Mouse (Mus musculus) kidney, postnatal 10 days (tissue): ENCODE measurements around the gene Adamts14.
A peak's percentile ranks its signal among the peaks of the same experiment; 100 is the strongest.

Experiments
- DNase-seq: peaks from one replicate; pipeline ENCODE4 v3.0.0; 2021; ENCODE audit warnings: mixed read lengths

Gene Adamts14

GRCm38 (mm10) chr10:61273081-61273843, at the start of gene Adamts14:
Gene Adamts14, minus strand, starts transcription at chr10:61273438.
- peak; percentile 70 for DNase-seq

DNA sequence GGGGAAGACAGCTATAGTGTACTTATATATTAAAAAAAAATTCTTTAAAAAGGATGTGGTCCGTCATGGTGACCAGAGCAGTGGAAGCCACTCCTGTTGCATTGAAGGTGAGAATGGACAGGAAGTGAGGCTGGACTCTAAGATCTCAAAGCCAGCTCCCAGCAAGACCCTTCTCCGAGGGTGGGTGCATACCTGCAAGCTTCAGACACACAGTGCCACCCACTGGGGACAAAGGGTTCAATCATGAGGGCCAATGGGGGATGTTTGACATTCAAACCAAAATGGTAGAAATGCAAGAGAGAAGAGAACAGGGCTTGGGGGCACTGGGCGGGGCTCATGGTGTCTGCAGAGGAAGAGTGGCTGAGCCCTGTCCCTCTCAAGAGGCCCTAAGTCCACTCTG, 45.3 kb upstream of the Adamts14 start:
- DNase-seq = no peak

- no peak for DNase-seq
These were observed 42.2 kb upstream of the Adamts14 start for GRCm38 (mm10) chr10:61315324-61315880.

GRCm38 (mm10) chr10:61313750-61314149, 40.5 kb upstream of the Adamts14 start:
- no peak for DNase-seq

DNA sequence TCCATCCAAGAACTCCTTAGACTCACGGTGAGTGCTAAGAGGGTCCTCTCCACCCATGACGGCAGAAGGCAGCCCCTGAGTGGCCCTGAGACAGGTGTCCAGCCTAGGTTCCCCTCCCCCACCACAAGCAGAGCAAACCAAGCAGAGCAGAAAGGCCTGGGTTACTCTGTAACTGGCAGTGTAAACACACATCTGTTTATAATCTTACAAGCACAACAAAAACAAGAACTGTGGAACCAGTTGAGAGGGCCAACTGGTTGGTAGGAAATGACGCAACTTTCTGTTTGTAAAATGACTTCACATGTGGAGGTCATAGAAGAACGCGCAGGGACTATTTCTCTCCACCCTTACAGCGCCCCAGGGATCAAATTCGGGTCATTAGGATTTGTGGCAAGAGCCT, 39.5 kb upstream of the Adamts14 start:
- peak; percentile 44 for DNase-seq

DNA sequence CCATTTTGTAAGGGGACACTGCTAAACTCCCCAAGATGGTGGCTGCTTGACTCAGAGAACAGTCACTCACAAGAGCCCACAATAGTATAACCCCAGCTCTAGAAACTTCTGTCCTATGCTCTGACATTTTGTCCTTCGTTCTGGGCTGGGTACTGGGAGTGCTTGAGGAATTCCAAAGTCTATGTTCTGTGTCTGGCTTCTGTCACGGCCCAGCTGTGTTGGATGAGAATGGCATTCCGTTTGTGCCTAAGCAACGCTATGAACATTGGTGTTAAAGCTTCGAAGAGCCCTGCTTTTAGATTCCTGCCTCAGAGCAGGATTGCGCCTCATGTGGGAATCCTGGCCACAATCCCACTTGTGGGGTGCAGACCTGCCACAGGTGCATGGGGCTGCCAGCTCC, 38.9 kb upstream of the Adamts14 start:
- no peak for DNase-seq

GRCm38 (mm10) chr10:61308706-61309320, 35.6 kb upstream of the Adamts14 start:
- peak; percentile 53 for DNase-seq

DNA sequence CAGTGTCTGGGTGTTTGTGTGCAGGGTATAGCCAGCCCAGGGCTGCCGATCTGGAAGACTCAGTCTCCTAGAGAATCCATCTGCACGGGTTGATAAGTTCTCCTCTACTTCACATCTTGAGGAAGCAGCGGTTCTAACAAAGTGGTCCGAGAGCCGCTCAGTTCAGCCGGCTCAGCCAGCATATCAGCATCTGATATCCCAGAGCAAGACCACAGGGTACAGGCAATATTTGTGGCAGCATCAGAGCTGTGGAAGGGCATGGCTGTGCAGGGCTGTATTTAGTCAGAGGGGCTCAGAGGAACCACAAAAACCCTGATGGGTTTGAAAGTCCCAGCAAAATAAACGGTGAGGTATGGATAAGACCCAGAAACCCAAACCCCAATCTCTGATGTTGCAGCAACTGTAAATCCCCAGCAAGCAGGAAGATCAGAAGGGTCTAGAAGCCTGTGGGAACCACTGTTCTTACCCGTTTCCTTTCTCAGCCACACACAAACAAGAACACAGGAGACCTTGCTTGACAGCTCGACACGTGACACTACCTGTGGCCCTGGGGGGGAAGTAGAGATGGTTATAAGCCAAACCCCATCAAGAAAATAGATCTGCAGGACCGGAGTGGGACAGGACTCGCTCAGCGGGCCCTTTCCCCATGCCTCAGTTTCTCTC, 32.8 kb upstream of the Adamts14 start:
- DNase-seq = no peak

DNA sequence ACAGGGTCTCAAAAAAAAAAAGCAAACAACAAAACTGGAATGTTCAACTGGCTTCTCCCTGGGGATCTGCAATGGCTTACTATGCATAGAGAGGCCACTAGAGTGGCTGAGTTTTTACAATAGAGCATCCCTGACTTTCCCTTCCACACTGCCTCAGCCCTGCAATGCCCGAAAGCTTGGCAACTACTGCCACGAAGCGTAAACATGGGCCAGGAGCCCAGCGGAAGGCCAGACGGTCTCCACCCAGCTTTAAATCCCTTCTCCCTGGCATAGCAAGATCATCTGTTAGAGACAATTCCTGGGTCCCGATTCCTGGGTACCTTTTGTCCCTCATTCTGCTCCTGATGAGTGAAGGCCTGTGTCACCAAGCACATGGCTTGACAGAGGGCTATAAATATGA, 30.8 kb upstream of the Adamts14 start:
- DNase-seq = no peak

- peak; percentile 71 for DNase-seq
These were observed 27.8 kb upstream of the Adamts14 start for GRCm38 (mm10) chr10:61300996-61301395.

DNA sequence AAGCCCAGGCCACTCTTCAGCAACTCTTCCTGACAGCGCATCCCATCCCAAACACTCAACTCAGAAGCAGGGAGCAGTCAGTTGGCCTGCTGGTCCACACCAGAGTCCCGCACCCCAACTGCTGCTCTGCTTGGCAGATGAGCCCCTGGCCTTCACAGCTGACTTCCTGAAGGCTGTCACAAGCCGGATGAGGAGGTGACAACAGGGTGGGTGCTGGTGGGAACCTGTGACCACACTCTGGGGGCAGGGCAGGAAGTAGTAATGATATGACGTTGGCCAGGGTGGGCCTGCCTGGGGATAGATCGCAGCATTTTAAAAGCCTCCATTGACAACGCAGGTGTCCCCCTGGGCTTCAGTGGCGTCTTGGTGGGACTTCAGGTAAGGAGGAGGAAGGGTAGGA, 24.2 kb upstream of the Adamts14 start, which contains the start of gene Prf1:
Gene Prf1, plus strand, starts transcription at position 357 of the 400 bp plus-strand sequence.
- DNase-seq = no peak

- no peak for DNase-seq
These were observed 23.6 kb upstream of the Adamts14 start for GRCm38 (mm10) chr10:61296713-61297445.

DNA sequence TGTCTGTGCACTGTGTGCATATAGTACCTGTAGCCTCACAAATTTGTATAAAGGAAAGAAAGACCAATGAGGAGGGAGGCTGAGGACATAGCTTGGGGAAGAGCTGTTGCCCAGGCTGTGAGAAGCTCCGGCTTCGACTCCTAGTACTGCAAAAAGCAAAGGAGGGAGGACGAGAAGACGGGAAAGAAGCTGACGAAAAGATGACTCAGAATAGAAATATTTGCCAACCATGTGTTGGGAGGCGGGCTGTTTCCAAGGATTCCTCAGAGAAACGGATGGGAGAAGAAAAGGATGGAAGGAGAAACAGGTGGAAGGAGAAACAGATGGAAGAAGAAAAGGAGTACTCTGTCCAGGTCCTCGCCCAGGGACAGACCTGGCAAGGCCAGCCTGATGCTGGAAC, 21.0 kb upstream of the Adamts14 start:
- no peak for DNase-seq

- DNase-seq = no peak
These were observed 17.2 kb upstream of the Adamts14 start for GRCm38 (mm10) chr10:61290479-61290878.

- no peak for DNase-seq
These were observed 16.8 kb upstream of the Adamts14 start for GRCm38 (mm10) chr10:61290016-61290415.

GRCm38 (mm10) chr10:61286246-61286645, 13.0 kb upstream of the Adamts14 start:
- peak; percentile 40 for DNase-seq

DNA sequence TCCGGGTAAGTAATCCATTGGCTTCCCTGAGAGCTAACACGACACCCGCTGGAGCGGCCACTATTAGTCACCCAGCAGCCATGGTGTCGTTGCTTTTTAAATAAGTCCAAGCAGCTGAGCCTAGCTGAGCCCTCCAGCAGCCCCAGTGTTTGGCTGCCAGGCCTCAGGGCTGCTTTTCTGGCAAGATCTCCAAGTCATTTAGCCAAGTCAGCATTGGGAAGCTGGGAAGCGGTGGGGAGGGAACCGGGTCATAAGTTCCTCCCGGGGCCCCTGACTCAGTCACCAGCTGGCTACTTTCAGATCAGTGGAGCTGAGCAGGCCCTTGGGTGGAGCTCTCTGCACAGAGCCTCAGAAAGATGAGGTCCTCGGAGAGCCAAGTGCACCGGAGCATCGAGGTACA, 12.0 kb upstream of the Adamts14 start:
- DNase-seq = peak; percentile 74

DNA sequence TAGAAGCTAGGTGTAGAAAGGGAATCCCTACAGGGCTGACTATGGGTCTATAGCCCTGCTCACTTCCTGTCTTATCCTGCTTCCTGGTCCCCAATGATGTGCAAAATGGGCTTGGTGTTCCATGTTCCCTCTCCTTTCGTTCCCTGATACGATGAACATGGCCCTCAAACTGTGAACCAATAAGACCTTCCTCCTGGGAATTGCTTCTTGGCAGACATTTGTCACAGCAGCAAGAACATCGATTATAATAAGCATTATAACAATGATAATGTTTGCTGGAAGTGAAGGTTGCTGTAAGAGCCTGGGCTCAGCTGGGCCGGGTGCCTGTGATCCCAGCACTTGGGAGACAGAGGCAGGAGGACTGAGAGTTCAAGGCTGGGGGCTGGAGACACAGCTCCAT, 11.1 kb upstream of the Adamts14 start:
- no peak for DNase-seq

DNA sequence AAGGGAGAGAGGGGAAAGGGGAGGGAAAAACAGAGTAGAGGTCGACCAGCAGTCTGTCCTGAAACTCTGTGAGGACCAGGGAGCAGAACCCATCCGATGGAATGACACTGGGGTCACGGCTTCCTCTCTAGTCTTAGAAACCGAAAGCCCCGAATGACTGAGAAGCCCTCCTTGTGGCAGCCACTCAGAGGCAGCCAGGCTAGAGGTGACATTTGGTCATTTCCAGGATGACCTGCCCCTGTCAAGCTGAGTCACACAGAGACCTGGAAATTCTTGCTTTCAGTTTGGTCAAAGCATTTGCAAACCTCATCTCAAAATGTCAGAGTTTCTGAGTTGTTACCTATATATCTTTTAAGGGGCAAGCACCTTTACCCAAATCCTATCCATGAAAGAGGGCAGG, 7.9 kb upstream of the Adamts14 start:
- no peak for DNase-seq

- DNase-seq = peak; percentile 80
These were observed 4.9 kb upstream of the Adamts14 start for GRCm38 (mm10) chr10:61277918-61278674.

DNA sequence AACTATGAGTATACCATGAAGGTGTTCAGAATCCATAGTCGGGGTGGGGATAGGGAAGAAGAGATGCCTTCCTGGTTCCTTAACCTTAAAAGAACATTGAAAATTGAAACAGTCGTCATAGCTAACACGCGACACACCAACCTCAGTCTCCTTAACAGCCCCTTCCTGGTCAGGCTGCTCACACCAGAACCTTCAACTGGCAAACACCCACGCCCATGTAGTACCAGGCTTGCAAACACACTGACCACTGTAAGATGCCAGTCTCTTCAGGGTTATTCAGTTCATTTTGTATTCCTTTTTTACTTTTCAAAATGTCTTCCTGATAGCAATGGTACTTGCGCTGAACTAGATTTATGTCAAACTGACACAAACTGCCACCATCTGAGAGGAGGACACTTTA, 3.8 kb upstream of the Adamts14 start:
- no peak for DNase-seq

DNA sequence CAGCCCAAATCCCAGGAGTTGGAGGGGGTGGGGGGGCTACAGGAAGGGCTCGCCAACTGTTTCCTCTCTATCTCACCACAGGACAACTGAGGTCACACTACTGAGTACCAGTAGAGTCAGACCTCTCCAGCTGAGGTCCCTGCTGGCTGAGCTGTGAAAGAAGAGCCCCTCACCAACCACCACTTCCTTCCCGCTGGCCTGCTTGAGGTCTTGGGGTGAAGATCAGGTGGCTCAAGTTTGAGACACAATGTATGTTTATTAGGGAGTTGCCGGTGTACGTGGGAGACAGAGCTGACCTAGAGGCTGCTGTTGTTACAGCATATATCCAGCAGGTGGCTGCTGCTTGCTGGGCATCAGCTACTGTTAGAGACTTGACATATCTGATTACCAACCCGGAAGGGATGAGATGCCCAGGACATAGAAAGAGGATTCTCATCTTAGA, 2.5 kb upstream of the Adamts14 start:
- DNase-seq = peak; percentile 61
